Mouse (Mus musculus) testis, adult 2 months (tissue): Measurements from ENCODE around the gene Arl15.

ENCODE experiments used
- CTCF ChIP-seq: fragments of 200-500 bp; IDR thresholded peaks from 2 replicates; pipeline ENCODE4 v1.5.1; 2012; ENCODE audit warnings: low read depth, mild to moderate bottlenecking, inconsistent platforms, low read length, moderate library complexity; ENCODE audit not compliant: control insufficient read depth, insufficient read depth, insufficient replicate concordance
- POLR2A ChIP-seq: fragments of 200-500 bp; IDR thresholded peaks from 2 replicates; pipeline ENCODE4 v1.6.1; 2012; ENCODE audit warnings: low read depth, mild to moderate bottlenecking, inconsistent platforms, low read length, moderate library complexity; ENCODE audit not compliant: control insufficient read depth

DNA sequence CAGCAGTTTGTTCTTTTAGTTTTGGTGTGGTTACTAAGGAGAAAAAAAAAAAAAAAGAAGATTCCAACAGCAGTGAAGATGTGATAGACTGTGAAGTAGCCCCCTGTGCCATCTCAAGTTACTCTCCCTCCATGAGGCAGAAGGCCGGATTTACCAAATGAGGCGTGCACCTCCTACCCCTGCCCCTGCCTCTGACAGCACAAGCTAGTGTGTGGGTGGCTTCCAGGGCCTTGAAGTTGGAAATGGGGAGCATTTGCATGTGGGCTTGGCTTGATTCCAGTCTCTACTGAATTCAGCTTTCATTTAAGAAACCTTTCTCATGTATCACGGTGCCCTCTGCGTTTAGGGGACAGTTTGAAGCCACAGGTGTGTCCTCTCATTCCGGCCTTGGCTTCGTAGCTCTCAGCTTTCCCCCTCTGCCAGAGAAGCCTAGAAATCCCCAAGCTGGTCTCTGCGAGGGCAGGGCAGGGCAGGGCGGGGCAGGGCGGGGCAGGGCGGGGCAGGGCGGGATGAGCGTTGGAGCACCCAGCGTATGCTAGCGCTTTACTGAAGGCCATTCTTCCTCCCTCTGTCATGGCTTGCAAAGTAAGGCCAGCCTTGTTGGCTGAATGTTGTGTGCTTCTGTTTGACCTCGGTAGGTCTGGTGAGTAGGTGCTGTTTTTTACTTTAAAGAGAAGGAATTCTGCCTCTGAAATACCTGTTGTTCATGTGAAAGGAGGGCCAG, 21.6 kb downstream of the Arl15 start:
- no peak for TF ChIP-seq POLR2A
- no peak for TF ChIP-seq CTCF
